Mouse (Mus musculus) MEL (cell line): Measurements from ENCODE around the gene Arel1.

Source experiments
- CHD1 ChIP-seq: IDR thresholded peaks from 2 replicates; pipeline ENCODE4 v1.6.1; 2012; ENCODE audit warnings: low read depth, mild to moderate bottlenecking, inconsistent platforms, low read length, improper control_type of control experiment
- CTCF ChIP-seq, 3 experiments: IDR thresholded peaks in 2 of 3; conservative IDR thresholded peaks in 1 of 3; 2 replicates each; pipeline ENCODE4 v1.5.1; 2011 to 2012; ENCODE audit warnings: low read length in 3 of 3, low read depth in 2 of 3, mild to moderate bottlenecking in 2 of 3, improper control_type of control experiment in 1 of 3, inconsistent platforms in 1 of 3, mixed read lengths in 1 of 3, moderate library complexity in 1 of 3; ENCODE audit not compliant: control insufficient read depth in 1 of 3, insufficient read depth in 1 of 3, poor library complexity in 1 of 3, severe bottlenecking in 1 of 3
- HCFC1 ChIP-seq: IDR thresholded peaks from 2 replicates; pipeline ENCODE4 v1.6.1; 2012; ENCODE audit warnings: low read depth, mild to moderate bottlenecking, inconsistent platforms, low read length, improper control_type of control experiment, moderate library complexity
- MXI1 ChIP-seq: IDR thresholded peaks from 2 replicates; pipeline ENCODE4 v1.6.1; 2011; ENCODE audit warnings: mild to moderate bottlenecking, low read depth, low read length, improper control_type of control experiment
- NRF1 ChIP-seq: IDR thresholded peaks from 2 replicates; pipeline ENCODE4 v1.6.1; 2014; ENCODE audit warnings: low read depth, mild to moderate bottlenecking, inconsistent platforms, low read length, improper control_type of control experiment, moderate library complexity; ENCODE audit not compliant: poor library complexity, insufficient read depth, severe bottlenecking
- POLR2AphosphoS2 ChIP-seq: IDR thresholded peaks from 2 replicates; pipeline ENCODE4 v1.6.1; 2011; ENCODE audit warnings: low read length, improper control_type of control experiment
- SIN3A ChIP-seq: IDR thresholded peaks from 2 replicates; pipeline ENCODE4 v1.6.1; 2012; ENCODE audit warnings: low read length, improper control_type of control experiment, inconsistent platforms
- ZMIZ1 ChIP-seq: IDR thresholded peaks from 2 replicates; pipeline ENCODE4 v1.6.1; 2012; ENCODE audit warnings: low read depth, mild to moderate bottlenecking, inconsistent platforms, low read length, improper control_type of control experiment, moderate library complexity
- ZNF384 ChIP-seq: IDR thresholded peaks from 2 replicates; pipeline ENCODE4 v1.6.1; 2012; ENCODE audit warnings: low read depth, mild to moderate bottlenecking, inconsistent platforms, low read length, improper control_type of control experiment

GRCm38 (mm10) chr12:84921881-84922419 lies 48.8 kb downstream of the Arel1 start:
- TF ChIP-seq CTCF (IDR thresholded peaks at IDR 0.05 in 2 of 3, conservative IDR thresholded peaks at IDR 0.05 in 1 of 3; ENCODE audit: control insufficient read depth in 1 of 3, insufficient read depth in 1 of 3, low read depth in 2 of 3, low read length in 3 of 3, poor library complexity in 1 of 3, severe bottlenecking in 1 of 3) (no peak), ZMIZ1 (no peak), POLR2AphosphoS2 (no peak), CHD1 (no peak), ZNF384 (no peak), MXI1 (no peak), NRF1 (no peak), HCFC1 (no peak), SIN3A (no peak)
